Mouse (Mus musculus) lung, postnatal 4 days (tissue): ENCODE measurements around the gene Dpf2.

Source experiments
- DNase-seq, 2 experiments: peaks; one replicate each; pipeline ENCODE4 v3.0.0; 2021

Gene Dpf2

GRCm38 (mm10) chr19:5862335-5863085 lies 50.3 kb downstream of the Dpf2 start:
- no peak for DNase-seq

- no peak for DNase-seq
These were observed 56.2 kb downstream of the Dpf2 start for GRCm38 (mm10) chr19:5856604-5857003.

- no peak for DNase-seq
These were observed 60.6 kb downstream of the Dpf2 start for GRCm38 (mm10) chr19:5852035-5852722.

GRCm38 (mm10) chr19:5851481-5851971 lies 61.3 kb downstream of the Dpf2 start:
- no peak for DNase-seq

GRCm38 (mm10) chr19:5850860-5851259 lies 62.0 kb downstream of the Dpf2 start:
- DNase-seq, result no peak

GRCm38 (mm10) chr19:5849843-5850527 lies 62.8 kb downstream of the Dpf2 start:
- peak; percentile 94 to 96 for DNase-seq

GRCm38 (mm10) chr19:5848826-5849672 lies 63.8 kb downstream of the Dpf2 start:
- DNase-seq, result peak; percentile 53 to 66

- DNase-seq, result peak; percentile 74 to 81
These were observed 64.6 kb downstream of the Dpf2 start for GRCm38 (mm10) chr19:5848032-5848825.

- no peak for DNase-seq
These were observed 65.5 kb downstream of the Dpf2 start for GRCm38 (mm10) chr19:5847306-5847796.

- peak; percentile 92 to 96 for DNase-seq
These were observed 66.1 kb downstream of the Dpf2 start for GRCm38 (mm10) chr19:5846557-5847305.
